Mouse (Mus musculus) adrenal gland, adult (tissue): Measurements from ENCODE around the gene Cldn20.

ENCODE experiments used
- DNase-seq, 2 experiments: peaks; one replicate each; pipeline ENCODE4 v3.0.0; 2022 to 2023; ENCODE audit warnings: low spot score in 1 of 2; ENCODE audit not compliant: inconsistent age in 2 of 2

Gene Cldn20

DNA sequence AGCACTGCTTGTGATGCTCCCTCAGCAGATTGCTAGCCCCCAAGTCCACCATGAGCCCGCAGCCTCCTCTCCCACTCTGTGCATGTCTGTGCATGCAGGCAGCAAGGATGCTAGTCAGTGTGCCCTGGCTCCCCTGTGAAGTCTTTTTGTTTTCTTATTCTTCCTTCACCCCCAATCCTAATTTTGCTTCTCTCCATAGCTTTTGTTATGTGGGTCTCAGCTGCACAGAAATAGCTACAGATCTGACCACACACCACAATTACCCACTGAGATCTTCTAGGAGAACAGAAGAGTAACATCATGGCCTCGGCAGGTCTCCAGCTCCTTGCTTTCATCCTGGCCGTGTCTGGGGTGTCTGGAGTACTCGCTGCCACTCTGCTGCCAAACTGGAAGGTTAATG, at the start of gene Cldn20:
Cldn20 (plus strand) TSS at position 301 of the 400 bp plus-strand sequence.
- no peak for DNase-seq

DNA sequence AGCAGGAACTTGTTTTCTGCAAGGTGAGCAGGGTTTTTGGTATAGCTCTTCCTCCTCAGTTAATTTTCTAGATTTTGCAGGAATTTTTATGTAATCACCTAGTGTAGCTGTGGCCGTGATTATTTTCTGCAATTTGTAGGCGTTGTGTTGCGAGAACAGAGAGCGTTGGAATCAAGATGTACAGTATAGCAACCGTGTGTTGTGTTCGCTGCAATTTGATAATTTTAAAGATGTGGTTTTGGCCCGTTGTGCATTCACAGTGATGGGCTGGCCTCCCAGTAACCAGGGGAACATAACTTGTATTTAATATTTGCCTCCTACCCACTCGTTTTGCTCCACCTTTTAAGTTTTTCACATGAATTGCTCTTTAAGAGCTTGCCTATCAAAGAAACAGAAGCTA, 49.3 kb upstream of the Cldn20 start:
- DNase-seq, result no peak

DNA sequence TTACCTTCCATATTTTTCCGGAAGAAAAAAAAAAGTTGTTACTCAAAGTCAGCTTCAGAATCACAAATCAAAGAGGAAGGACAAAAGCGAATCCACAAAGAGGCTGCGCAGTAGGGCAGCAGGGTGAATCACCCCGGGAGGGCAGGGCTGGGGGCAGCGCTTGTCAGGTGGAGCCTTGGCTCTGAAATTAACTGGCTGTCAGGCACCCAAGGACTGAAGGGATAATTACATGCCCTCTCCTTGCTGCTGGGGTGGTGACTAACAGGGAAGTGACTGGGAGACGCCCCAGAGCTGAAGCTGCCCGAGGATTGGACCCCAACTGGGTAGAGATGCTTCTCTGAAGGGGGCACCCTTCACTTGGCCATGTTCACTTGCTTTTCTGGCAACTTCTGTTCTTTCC, 46.5 kb upstream of the Cldn20 start:
- DNase-seq, result peak; percentile 46 to 89

DNA sequence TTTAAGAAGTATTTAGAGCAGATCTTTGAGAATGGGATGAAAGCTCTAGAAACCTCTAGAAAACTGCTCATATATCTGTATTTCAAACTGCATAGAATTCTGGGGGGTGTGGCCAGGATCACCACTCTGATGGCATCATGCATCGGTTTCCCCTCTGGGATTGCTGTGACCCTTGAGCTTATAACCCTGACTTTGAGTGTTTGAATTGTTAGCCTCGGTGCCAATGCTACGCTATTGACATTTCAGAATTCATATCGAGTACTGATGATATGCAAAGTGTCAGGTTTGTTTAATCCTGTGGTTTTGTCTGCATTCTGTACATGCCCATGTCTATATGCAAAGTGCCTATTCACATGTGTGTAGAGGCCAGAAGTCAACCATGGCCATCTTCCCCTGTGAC, 45.1 kb upstream of the Cldn20 start:
- no peak for DNase-seq

GRCm38 (mm10) chr17:3487721-3488601, 44.4 kb upstream of the Cldn20 start:
- peak in 1 of 2 experiments; percentile 56 for DNase-seq

GRCm38 (mm10) chr17:3490216-3490895, 42.0 kb upstream of the Cldn20 start:
- DNase-seq, result peak; percentile 77 to 95

DNA sequence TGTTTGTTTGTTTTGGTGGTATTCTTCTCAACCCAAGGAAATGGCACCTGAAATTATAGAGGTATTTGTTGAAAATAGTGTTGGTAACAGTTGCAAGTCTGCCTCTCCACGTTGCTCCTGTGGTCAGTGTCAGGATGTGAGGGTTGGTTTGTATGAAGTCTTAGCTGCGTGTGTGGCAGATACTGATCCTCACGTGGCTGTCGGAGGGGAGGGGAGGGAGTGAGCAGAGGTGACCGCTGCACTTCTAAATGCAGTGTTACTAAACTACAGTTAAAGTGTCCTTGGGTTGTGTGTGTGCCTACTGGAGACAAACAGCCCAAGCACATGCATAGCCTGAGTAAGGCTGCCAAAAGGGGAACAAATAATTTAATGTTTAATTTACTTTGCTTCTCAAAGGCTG, 41.3 kb upstream of the Cldn20 start:
- DNase-seq, result peak in 1 of 2 experiments; percentile 69

GRCm38 (mm10) chr17:3491667-3492066, 40.7 kb upstream of the Cldn20 start:
- peak in 1 of 2 experiments; percentile 53 for DNase-seq

GRCm38 (mm10) chr17:3495576-3495975, 36.8 kb upstream of the Cldn20 start:
- no peak for DNase-seq

- no peak for DNase-seq
Observed at GRCm38 (mm10) chr17:3496080-3496479, 36.3 kb upstream of the Cldn20 start.

DNA sequence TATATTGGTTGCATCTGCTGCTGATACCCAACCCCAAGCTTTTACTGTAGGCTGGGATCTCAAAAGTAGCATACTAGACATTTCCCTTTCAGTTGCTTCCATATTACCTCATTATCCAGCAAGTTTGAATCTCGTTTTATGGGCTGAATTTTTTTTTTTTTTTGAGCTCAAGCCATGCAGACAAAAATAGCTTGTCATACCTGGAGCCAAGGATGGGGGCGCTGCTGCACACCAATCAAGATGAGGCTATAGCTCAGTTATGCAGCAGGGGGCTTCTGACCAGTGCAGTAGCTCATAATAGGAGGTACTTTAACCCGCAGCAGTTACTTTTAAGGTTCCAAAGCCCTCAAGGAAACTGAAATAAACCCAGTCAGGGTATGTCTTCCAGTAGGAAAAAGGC, 34.3 kb upstream of the Cldn20 start:
- DNase-seq, result peak in 1 of 2 experiments; percentile 79

- DNase-seq, result no peak
Observed at GRCm38 (mm10) chr17:3498580-3498979, 33.8 kb upstream of the Cldn20 start.

- DNase-seq, result no peak
Observed at GRCm38 (mm10) chr17:3499468-3499867, 32.9 kb upstream of the Cldn20 start.

GRCm38 (mm10) chr17:3500076-3500475, 32.3 kb upstream of the Cldn20 start:
- no peak for DNase-seq

- no peak for DNase-seq
Observed at GRCm38 (mm10) chr17:3500936-3501335, 31.4 kb upstream of the Cldn20 start.

GRCm38 (mm10) chr17:3505711-3506110, 26.6 kb upstream of the Cldn20 start:
- DNase-seq, result no peak

DNA sequence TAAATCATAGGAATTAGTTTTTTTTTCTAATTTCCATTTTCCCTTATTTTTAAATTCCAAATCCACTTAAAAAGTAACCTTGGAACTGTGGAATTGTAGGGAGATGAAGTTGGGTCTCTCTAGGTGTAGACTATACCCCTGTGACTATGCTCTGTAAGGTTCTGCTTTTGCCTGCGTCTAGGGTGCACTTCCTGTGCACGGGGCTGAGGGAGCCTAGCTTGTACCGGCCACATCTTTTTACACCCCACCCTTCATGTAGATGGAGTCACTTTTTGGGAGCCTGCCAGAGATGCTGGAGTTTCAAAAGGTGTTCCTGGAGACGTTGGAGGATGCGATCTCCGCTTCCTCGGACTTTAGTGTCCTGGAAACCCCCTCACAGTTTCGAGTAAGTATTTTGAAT, 25.8 kb upstream of the Cldn20 start:
- no peak for DNase-seq

GRCm38 (mm10) chr17:3509841-3510240, 22.5 kb upstream of the Cldn20 start:
- peak; percentile 66 to 89 for DNase-seq

GRCm38 (mm10) chr17:3514316-3514715, 18.0 kb upstream of the Cldn20 start:
- no peak for DNase-seq

GRCm38 (mm10) chr17:3515851-3516250, 16.5 kb upstream of the Cldn20 start:
- no peak for DNase-seq

- DNase-seq, result no peak
Observed at GRCm38 (mm10) chr17:3516406-3516805, 15.9 kb upstream of the Cldn20 start.

DNA sequence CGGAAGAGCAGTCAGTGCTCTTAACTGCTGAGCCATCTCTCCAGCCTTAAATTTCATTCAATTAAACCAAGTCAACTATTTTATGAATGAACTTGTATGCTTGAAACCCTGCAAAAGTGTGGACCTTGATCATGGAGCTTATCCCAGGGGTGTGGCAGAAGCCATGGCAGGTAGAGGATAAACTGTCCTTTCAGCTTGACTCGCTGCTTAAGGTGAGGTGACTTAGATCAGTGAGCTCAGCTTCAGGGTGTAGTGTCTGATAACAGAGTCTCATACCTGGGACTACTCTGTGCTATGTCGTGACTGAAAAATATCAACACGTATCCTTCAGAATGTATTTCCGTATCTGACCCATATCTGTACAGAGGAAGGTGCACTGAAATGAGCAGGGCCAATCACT, 12.0 kb upstream of the Cldn20 start:
- DNase-seq, result no peak
